Mouse (Mus musculus) B cell, adult 67 days (primary cell): ENCODE measurements around the gene Celf1. TPM values are rescaled to one million over a fixed set of nuclear protein-coding genes. Genes with fewer than 3 reads are reported as not detected.

Experiments used
- total RNA-seq, 2 experiments: library from RNA; stranded (reverse); gene quantifications; 4 replicates each; pipeline ENCODE4 v1.2.4; 2023

Celf1 gene
- total RNA-seq: 100 to 1,000 TPM in 1 of 2 experiments, 10 to 100 TPM in 1; 97.6 to 115 TPM

DNA sequence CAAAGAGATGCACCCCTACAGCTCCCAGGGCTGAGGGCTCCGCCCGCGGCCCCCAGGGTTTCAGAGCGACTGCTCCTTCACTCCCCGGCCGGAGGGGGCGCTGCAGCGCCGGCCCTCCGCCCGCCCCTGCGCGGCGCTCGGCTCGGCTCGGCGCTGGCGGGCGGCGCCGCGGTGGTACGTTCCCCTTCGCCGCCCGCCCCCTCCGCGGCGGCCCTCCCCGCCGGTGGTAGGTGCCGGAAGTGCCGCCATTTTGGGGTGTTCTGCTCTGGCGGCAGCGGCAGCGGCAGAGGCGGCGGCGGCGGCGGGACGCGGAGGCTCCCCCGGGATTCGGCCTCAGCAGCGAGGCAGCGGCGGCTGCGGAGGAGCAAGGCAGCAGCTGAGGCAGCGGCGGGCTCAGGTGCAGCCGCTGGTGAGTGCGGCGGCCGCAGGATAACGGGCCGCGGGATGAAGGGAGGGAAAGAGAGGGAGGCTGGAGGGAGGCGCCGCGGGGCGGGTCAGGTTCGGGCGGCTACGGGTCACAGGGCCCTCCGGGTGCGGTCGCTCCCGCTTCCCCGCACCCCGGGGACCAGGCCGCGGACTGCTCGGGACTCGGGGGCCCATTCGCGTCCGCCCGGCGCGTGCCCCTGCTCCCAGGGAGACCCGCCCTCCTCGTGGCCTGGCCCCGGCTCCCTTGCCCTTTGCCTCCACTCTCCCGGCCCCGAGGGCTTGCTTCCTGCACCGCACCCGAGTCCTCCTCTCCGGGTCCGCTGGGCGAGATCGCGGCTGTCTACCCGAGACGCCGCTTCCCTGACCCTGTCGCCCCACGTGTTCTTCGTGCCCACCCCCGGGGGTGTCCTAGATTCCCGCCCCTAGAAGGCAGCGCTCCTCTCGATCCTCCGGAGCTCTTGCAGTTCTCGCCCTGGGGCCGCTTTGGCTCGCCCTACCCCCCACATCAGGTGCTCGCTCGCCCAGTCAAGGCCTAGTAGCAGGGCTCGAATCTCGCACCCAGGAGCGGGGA, at the start of gene Celf1:
Gene Celf1 (plus strand): TSS at position 150 of the 997 bp plus-strand sequence.

DNA sequence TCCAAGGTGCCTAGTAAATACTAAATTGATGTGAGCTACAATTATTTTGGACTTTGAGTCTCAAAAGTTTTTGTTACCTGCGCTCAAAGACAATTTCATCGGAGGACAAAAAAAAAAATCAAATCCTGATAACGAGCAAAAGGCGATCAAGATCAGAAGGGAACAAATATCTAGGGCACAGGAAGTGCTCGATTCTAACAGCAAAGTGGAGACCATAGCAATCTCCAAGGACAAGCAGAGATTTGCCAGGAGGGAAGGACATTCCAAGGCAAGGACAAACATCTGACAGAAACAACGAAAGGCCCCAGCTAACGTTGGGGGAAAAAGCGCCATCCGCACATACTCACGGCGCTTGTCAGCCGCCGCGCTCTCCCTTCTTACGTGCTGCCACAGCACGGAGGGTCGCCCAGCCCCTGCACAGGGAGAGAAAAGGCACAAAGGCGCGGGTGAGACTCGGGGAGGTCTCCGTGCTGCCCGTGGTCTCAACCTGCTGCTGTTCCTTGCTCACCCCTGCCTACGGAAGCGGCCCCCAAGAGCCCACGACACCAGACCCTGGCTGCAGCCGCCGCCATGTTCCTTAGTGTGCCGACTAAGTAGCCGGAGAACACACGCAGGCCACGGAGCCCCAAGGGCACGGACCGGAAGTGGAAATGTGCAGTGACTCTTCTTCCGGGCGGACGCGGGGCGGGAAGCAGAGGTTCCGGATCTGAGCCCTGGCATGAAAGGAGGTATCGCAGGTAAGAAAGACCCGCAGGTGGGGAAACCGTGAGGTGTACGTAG, 35.9 kb upstream of the Celf1 start, which contains the start of the genes Kbtbd4 and Ndufs3:
Gene Kbtbd4 (plus strand): TSS at position 665 of the 780 bp plus-strand sequence.
Gene Ndufs3 (minus strand): TSS at position 752 of the 780 bp plus-strand sequence.

GRCm38 (mm10) chr2:91035385-91035784, 95.2 kb downstream of the Celf1 start, which contains the start of gene Rapsn:
TSS of gene Rapsn (plus strand) at chr2:91035620.

GRCm38 (mm10) chr2:91053934-91054382, 113.8 kb downstream of the Celf1 start, which contains the start of gene Psmc3:
TSS of gene Psmc3 (plus strand) at chr2:91054009.

Other genes starting within 250 kb of the Celf1 start
- gene Fnbp4, start 195.0 kb upstream of the Celf1 start, total RNA-seq: 100 to 1,000 TPM; 280 to 293 TPM
- gene Agbl2, start 157.7 kb upstream of the Celf1 start, total RNA-seq: not detected
- gene Mtch2, start 93.2 kb upstream of the Celf1 start, total RNA-seq: 100 to 1,000 TPM; 106 to 107 TPM
- gene C1qtnf4, start 54.5 kb upstream of the Celf1 start, total RNA-seq: not detected
- gene Kbtbd4, start 35.6 kb upstream of the Celf1 start, total RNA-seq: 10 to 100 TPM; 27.7 to 31.1 TPM
- gene Ndufs3, start 35.6 kb upstream of the Celf1 start, total RNA-seq: 100 to 1,000 TPM; 142 to 154 TPM
- under 1 TPM in 1 of 2 experiments, not detected in 1; 0.50 TPM for gene Rapsn, start 95.2 kb downstream of the Celf1 start, total RNA-seq
- gene Psmc3, start 113.6 kb downstream of the Celf1 start, total RNA-seq: 100 to 1,000 TPM; 106 to 137 TPM
- gene Slc39a13, start 130.0 kb downstream of the Celf1 start, total RNA-seq: 10 to 100 TPM; 22.8 to 29.1 TPM
- gene Spi1, start 142.0 kb downstream of the Celf1 start, total RNA-seq: 100 to 1,000 TPM; 114 to 122 TPM
- gene Mybpc3, start 177.8 kb downstream of the Celf1 start, total RNA-seq: 1 to 10 TPM in 1 of 2 experiments, under 1 TPM in 1; 0.98 to 1.4 TPM
- gene Madd, start 243.5 kb downstream of the Celf1 start, total RNA-seq: 100 to 1,000 TPM; 123 to 125 TPM